Mouse (Mus musculus) embryonic facial prominence, embryonic 14.5 days (tissue): Measurements from ENCODE around the gene Snd1. TPM values are rescaled to one million over a fixed set of nuclear protein-coding genes. Genes with fewer than 3 reads are reported as not detected.

Source experiments
- ATAC-seq: fragments of 200-750 bp; cut with Nextera tagmentation; 2 replicates; pipeline ENCODE4 v1.8.0; 2017; ENCODE audit warnings: low read depth, moderate number of reproducible peaks, moderate TSS enrichment
- DNase-seq: peaks from one replicate; pipeline ENCODE4 v3.0.0-alpha.2; 2015; ENCODE audit warnings: low spot score
- H3K27ac ChIP-seq: fragments of 300-500 bp; sonication (generic); replicated peaks from 2 replicates; pipeline ENCODE4 v1.5.1; 2014; ENCODE audit warnings: low read depth, mild to moderate bottlenecking, low read length, moderate library complexity
- H3K27me3 ChIP-seq: fragments of 300-500 bp; sonication (generic); replicated peaks from 2 replicates; pipeline ENCODE4 v1.6.1; 2014; ENCODE audit warnings: low read length; ENCODE audit not compliant: control insufficient read depth, insufficient read depth
- H3K36me3 ChIP-seq: fragments of 300-500 bp; sonication (generic); 2 replicates; pipeline ENCODE4 v1.6.1; 2014; ENCODE audit warnings: low read length, mixed read lengths; ENCODE audit not compliant: control insufficient read depth, insufficient read depth
- H3K4me1 ChIP-seq: fragments of 300-500 bp; sonication (generic); 2 replicates; pipeline ENCODE4 v1.6.1; 2014; ENCODE audit warnings: antibody characterized with exemption, low read length; ENCODE audit not compliant: control insufficient read depth, insufficient read depth
- H3K4me2 ChIP-seq: fragments of 300-500 bp; sonication (generic); 2 replicates; pipeline ENCODE4 v1.6.1; 2014; ENCODE audit warnings: low read depth, mild to moderate bottlenecking, low read length, moderate library complexity, mixed read lengths
- H3K4me3 ChIP-seq: fragments of 300-500 bp; sonication (generic); 2 replicates; pipeline ENCODE4 v1.5.1; 2014; ENCODE audit warnings: low read depth, mild to moderate bottlenecking, low read length
- H3K9ac ChIP-seq: fragments of 300-500 bp; sonication (generic); 2 replicates; pipeline ENCODE4 v1.6.1; 2014; ENCODE audit warnings: low read depth, mild to moderate bottlenecking, low read length, moderate library complexity, mixed read lengths
- H3K9me3 ChIP-seq: fragments of 300-500 bp; sonication (generic); 2 replicates; pipeline ENCODE4 v1.6.1; 2016; ENCODE audit warnings: low read length; ENCODE audit not compliant: control insufficient read depth
- WGBS: fragments of 180-500 bp; shearing (Covaris S2); extraction: QIAGEN DNeasy Blood & Tissue Kit; methylation state at CpG from one replicate; pipeline ENCODE4 v1.1.7; 2014; 5-methylcytosine and 5-hydroxymethylcytosine counted together
- polyA plus RNA-seq: library from polyadenylated mRNA; unstranded; fragments of >200 nt; fragmentation: Nextera tagmentation; extraction: Ambion mirVana; gene quantifications from 2 replicates; pipeline ENCODE4 v1.2.1, GENCODE M21; 2014

Snd1 gene
- polyA plus RNA-seq, 1 experiment from 2014 or later: 111 TPM

DNA sequence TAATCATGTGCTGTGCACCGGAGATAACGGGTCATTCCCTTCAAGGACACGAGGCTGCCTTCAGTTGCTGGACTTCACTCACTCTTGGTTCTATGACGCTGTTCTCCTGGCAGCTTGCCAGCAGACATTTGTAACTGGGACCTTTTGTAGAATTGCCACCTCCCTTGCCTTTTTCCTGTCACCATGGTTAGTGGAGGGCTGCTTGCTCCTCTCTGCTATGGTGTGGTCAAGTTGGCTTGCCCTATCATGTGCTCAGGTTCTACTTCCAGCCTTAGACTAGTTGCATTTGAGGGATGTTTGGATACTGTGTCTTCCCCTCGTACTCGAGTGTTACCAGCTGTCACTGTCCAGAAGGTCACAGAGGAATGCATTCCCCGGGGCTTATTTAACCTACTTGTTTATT lies 143.8 kb downstream of the Snd1 start:
- 41% methylated on average over 7 of the region's 7 CpGs for WGBS
- DNase-seq (no peak), ATAC-seq (no peak)
- Histone ChIP-seq H3K27me3 (no peaks in the 10 kb centered on the region), H3K4me2 (no peak overlapping the region), H3K9me3 (no peaks in the 10 kb centered on the region), H3K27ac (no peak overlapping the region), H3K4me1 (peaks cover 9% of the 10 kb centered on the region), H3K36me3 (no peaks in the 10 kb centered on the region), H3K4me3 (no peak overlapping the region), H3K9ac (no peak overlapping the region)

DNA sequence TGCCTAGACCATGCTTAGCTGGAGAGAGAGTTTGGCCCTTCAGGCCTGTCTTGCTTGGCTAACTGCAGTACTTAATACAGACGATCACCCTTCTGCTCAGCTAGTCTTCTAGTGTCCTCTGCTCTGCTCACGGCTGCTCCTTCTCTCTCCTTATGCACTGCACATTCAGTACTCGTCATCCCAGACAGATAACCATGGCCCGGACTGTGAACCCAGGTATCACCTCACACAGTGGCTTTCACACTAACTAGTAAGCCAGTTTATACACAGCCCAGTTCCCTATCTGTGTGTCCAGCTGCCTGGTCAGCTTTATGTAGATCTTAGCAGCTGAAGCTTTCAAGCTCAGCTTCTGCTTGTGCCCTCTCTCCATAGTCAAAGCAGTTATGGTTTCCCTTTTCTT lies 146.5 kb downstream of the Snd1 start:
- no peak for ATAC-seq
- H3K9me3 ChIP-seq: no peaks in the 10 kb centered on the region
- peaks cover 9% of the 10 kb centered on the region for H3K4me1 ChIP-seq
- H3K9ac ChIP-seq: no peak overlapping the region
- no peak overlapping the region for H3K27ac ChIP-seq
- peaks cover 7% of the 10 kb centered on the region; the same call in 1 of the 2 replicates for H3K36me3 ChIP-seq
- H3K4me3 ChIP-seq: no peak overlapping the region
- H3K4me2 ChIP-seq: no peak overlapping the region
- H3K27me3 ChIP-seq: no peaks in the 10 kb centered on the region
- 82% methylated on average over 4 of the region's 4 CpGs for WGBS
- DNase-seq: no peak

- peaks cover 9% of the 10 kb centered on the region for H3K4me1 ChIP-seq
- ATAC-seq (no peak), DNase-seq (no peak)
- H3K9ac ChIP-seq: no peak overlapping the region
- H3K36me3 ChIP-seq: peaks cover 9% of the 10 kb centered on the region
- H3K27me3 ChIP-seq: no peaks in the 10 kb centered on the region
- H3K4me3 ChIP-seq: no peak overlapping the region
- no peak overlapping the region for H3K27ac ChIP-seq
- H3K4me2 ChIP-seq: no peak overlapping the region
- 84% methylated on average over 5 of the region's 5 CpGs for WGBS
- no peaks in the 10 kb centered on the region for H3K9me3 ChIP-seq
Measured at GRCm38 (mm10) chr6:28621961-28622360, 147.0 kb downstream of the Snd1 start.

- no peak for ATAC-seq
- Histone ChIP-seq H3K36me3 (peaks cover 13% of the 10 kb centered on the region), H3K9me3 (no peaks in the 10 kb centered on the region), H3K9ac (no peak overlapping the region), H3K4me3 (no peak overlapping the region), H3K4me1 (peaks cover 9% of the 10 kb centered on the region), H3K4me2 (no peak overlapping the region), H3K27ac (no peak overlapping the region), H3K27me3 (no peaks in the 10 kb centered on the region)
- DNase-seq: no peak
- 73% methylated on average over 6 of the region's 6 CpGs for WGBS
Measured at GRCm38 (mm10) chr6:28622522-28622921, 147.6 kb downstream of the Snd1 start.

- H3K9me3 ChIP-seq: no peaks in the 10 kb centered on the region
- no peaks in the 10 kb centered on the region for H3K27me3 ChIP-seq
- WGBS: 72% methylated on average over 3 of the region's 3 CpGs
- no peak overlapping the region for H3K9ac ChIP-seq
- H3K4me3 ChIP-seq: no peak overlapping the region
- H3K4me2 ChIP-seq: no peak overlapping the region
- peaks cover 16% of the 10 kb centered on the region for H3K36me3 ChIP-seq
- H3K4me1 ChIP-seq: peaks cover 9% of the 10 kb centered on the region
- no peak for ATAC-seq
- no peak overlapping the region for H3K27ac ChIP-seq
- no peak for DNase-seq
Measured at GRCm38 (mm10) chr6:28622963-28623362, 148.0 kb downstream of the Snd1 start.

GRCm38 (mm10) chr6:28628408-28628807 lies 153.5 kb downstream of the Snd1 start:
- H3K36me3 ChIP-seq: peaks cover 16% of the 10 kb centered on the region
- H3K4me3 ChIP-seq: no peak overlapping the region
- DNase-seq (no peak), ATAC-seq (peak; percentile 62)
- 0 out of 2 replicates have a peak, but pooled peaks cover 4% of the 10 kb centered on the region for H3K4me1 ChIP-seq
- no peak overlapping the region for H3K27ac ChIP-seq
- H3K4me2 ChIP-seq: no peak overlapping the region
- 61% methylated on average over 1 of the region's 1 CpGs for WGBS
- no peaks in the 10 kb centered on the region for H3K9me3 ChIP-seq
- no peaks in the 10 kb centered on the region for H3K27me3 ChIP-seq
- no peak overlapping the region for H3K9ac ChIP-seq

DNA sequence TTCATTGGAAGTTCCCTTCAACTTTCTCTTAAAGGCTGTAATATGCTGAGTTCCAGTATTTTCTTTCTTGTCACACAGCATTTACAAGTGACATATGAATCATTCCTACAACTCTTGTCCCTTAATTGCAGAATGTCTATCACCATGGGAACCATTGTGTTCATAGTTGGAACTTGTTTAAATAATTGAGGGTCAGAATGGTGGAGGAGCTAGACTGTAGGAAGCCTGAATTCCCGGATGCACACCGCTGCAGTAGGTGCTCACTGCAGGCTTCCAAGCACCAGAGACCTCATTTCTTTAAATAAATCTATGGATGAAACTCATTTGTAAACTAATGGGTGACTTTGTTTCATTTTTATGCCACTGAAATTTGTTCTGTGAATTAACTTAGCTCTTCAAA lies 154.9 kb downstream of the Snd1 start:
- no peak for ATAC-seq
- Histone ChIP-seq H3K4me1 (peaks cover 10% of the 10 kb centered on the region; the same call in 1 of the 2 replicates), H3K4me2 (no peak overlapping the region), H3K27me3 (no peaks in the 10 kb centered on the region), H3K9ac (no peak overlapping the region), H3K9me3 (no peaks in the 10 kb centered on the region), H3K36me3 (peaks cover 16% of the 10 kb centered on the region), H3K27ac (no peak overlapping the region), H3K4me3 (no peak overlapping the region)
- peak; percentile 23 for DNase-seq
- 74% methylated on average over 2 of the region's 2 CpGs for WGBS

GRCm38 (mm10) chr6:28630926-28631325 lies 156.0 kb downstream of the Snd1 start:
- no peak overlapping the region for H3K9ac ChIP-seq
- 64% methylated on average over 2 of the region's 2 CpGs for WGBS
- H3K36me3 ChIP-seq: peaks cover 12% of the 10 kb centered on the region
- no peak overlapping the region for H3K4me2 ChIP-seq
- no peaks in the 10 kb centered on the region for H3K27me3 ChIP-seq
- no peak overlapping the region for H3K27ac ChIP-seq
- ATAC-seq (no peak), DNase-seq (peak; percentile 46)
- no peaks in the 10 kb centered on the region for H3K9me3 ChIP-seq
- peaks cover 10% of the 10 kb centered on the region; the same call in 1 of the 2 replicates for H3K4me1 ChIP-seq
- H3K4me3 ChIP-seq: no peak overlapping the region

- 49% methylated on average over 2 of the region's 2 CpGs for WGBS
- Histone ChIP-seq H3K4me2 (no peak overlapping the region), H3K9me3 (no peaks in the 10 kb centered on the region), H3K36me3 (no peaks in the 10 kb centered on the region), H3K27me3 (no peaks in the 10 kb centered on the region), H3K4me3 (no peak overlapping the region), H3K4me1 (peaks cover 16% of the 10 kb centered on the region), H3K27ac (peak overlapping the region; percentile 28), H3K9ac (no peak overlapping the region)
- DNase-seq (peak; percentile 56), ATAC-seq (no peak)
Measured at GRCm38 (mm10) chr6:28633120-28633519, 158.2 kb downstream of the Snd1 start.
